Mouse (Mus musculus) ovary, postnatal 10 days (tissue): ENCODE measurements around the gene Golga7b.

Source experiments
- DNase-seq: peaks from one replicate; pipeline ENCODE4 v3.0.0; 2022; ENCODE audit warnings: low spot score

Gene Golga7b

GRCm38 (mm10) chr19:42247519-42247918, at the start of gene Golga7b:
Gene Golga7b, plus strand, starts transcription at chr19:42247574.
- DNase-seq, result no peak

- no peak for DNase-seq
Measured at GRCm38 (mm10) chr19:42198026-42198425, 49.3 kb upstream of the Golga7b start.

- no peak for DNase-seq
Measured at GRCm38 (mm10) chr19:42201696-42202381, 45.5 kb upstream of the Golga7b start, which contains the start of gene Sfrp5. Gene Sfrp5, minus strand, starts transcription at chr19:42202252.

GRCm38 (mm10) chr19:42202467-42202866, 44.9 kb upstream of the Golga7b start:
- DNase-seq, result no peak

GRCm38 (mm10) chr19:42204306-42204705, 43.1 kb upstream of the Golga7b start:
- DNase-seq, result no peak

GRCm38 (mm10) chr19:42205201-42205600, 42.2 kb upstream of the Golga7b start:
- DNase-seq, result no peak

GRCm38 (mm10) chr19:42209485-42209884, 37.9 kb upstream of the Golga7b start:
- DNase-seq, result no peak

GRCm38 (mm10) chr19:42209976-42210375, 37.4 kb upstream of the Golga7b start:
- no peak for DNase-seq

GRCm38 (mm10) chr19:42211936-42212335, 35.4 kb upstream of the Golga7b start:
- DNase-seq, result no peak

- no peak for DNase-seq
Measured at GRCm38 (mm10) chr19:42214601-42215000, 32.8 kb upstream of the Golga7b start.

- no peak for DNase-seq
Measured at GRCm38 (mm10) chr19:42216699-42217373, 30.5 kb upstream of the Golga7b start.

GRCm38 (mm10) chr19:42217374-42217763, 30.0 kb upstream of the Golga7b start:
- no peak for DNase-seq

GRCm38 (mm10) chr19:42226451-42226850, 20.9 kb upstream of the Golga7b start:
- DNase-seq, result no peak

- no peak for DNase-seq
Measured at GRCm38 (mm10) chr19:42229499-42230287, 17.7 kb upstream of the Golga7b start.

GRCm38 (mm10) chr19:42230288-42230568, 17.1 kb upstream of the Golga7b start:
- no peak for DNase-seq

GRCm38 (mm10) chr19:42230986-42231385, 16.4 kb upstream of the Golga7b start:
- peak; percentile 9 for DNase-seq

GRCm38 (mm10) chr19:42237602-42238340, 9.6 kb upstream of the Golga7b start:
- no peak for DNase-seq

GRCm38 (mm10) chr19:42238341-42238715, 9.0 kb upstream of the Golga7b start:
- DNase-seq, result no peak

GRCm38 (mm10) chr19:42240881-42241280, 6.5 kb upstream of the Golga7b start:
- DNase-seq, result no peak

- DNase-seq, result no peak
Measured at GRCm38 (mm10) chr19:42243401-42243800, 4.0 kb upstream of the Golga7b start.

GRCm38 (mm10) chr19:42246626-42247025, 748 bp upstream of the Golga7b start:
- DNase-seq, result no peak
